Mouse (Mus musculus) limb, embryonic 14.5 days (tissue): ENCODE measurements around the gene Rhcg. TPM values are rescaled to one million over a fixed set of nuclear protein-coding genes. Genes with fewer than 3 reads are reported as not detected.

Experiments used
- ATAC-seq: fragments of 200-750 bp; cut with Nextera tagmentation; 2 replicates; pipeline ENCODE4 v1.8.0; 2017; ENCODE audit warnings: low read depth, moderate number of reproducible peaks, moderate TSS enrichment; ENCODE audit not compliant: low FRiP score
- DNase-seq: peaks from one replicate; pipeline ENCODE4 v3.0.0-alpha.2; 2015; ENCODE audit warnings: low spot score
- H3K27ac ChIP-seq: fragments of 300-500 bp; sonication (generic); replicated peaks from 2 replicates; pipeline ENCODE4 v1.5.1; 2014; ENCODE audit warnings: low read depth, mild to moderate bottlenecking, low read length, moderate library complexity, mixed read lengths
- H3K27me3 ChIP-seq: fragments of 300-500 bp; sonication (generic); 2 replicates; pipeline ENCODE4 v1.6.1; 2014; ENCODE audit warnings: low read length, mixed read lengths; ENCODE audit not compliant: control insufficient read depth, insufficient read depth
- H3K36me3 ChIP-seq: fragments of 300-500 bp; sonication (generic); 2 replicates; pipeline ENCODE4 v1.6.1; 2014; ENCODE audit warnings: mild to moderate bottlenecking, low read length, moderate library complexity, mixed read lengths; ENCODE audit not compliant: control insufficient read depth, insufficient read depth
- H3K4me1 ChIP-seq: fragments of 300-500 bp; sonication (generic); 2 replicates; pipeline ENCODE4 v1.6.1; 2014; ENCODE audit warnings: antibody characterized with exemption, low read length, mixed read lengths; ENCODE audit not compliant: control insufficient read depth, insufficient read depth
- H3K4me2 ChIP-seq: fragments of 300-500 bp; sonication (generic); replicated peaks from 2 replicates; pipeline ENCODE4 v1.6.1; 2014; ENCODE audit warnings: low read depth, mild to moderate bottlenecking, low read length, moderate library complexity; ENCODE audit not compliant: severe bottlenecking
- H3K4me3 ChIP-seq: fragments of 300-500 bp; sonication (generic); replicated peaks from 2 replicates; pipeline ENCODE4 v1.5.1; 2014; ENCODE audit warnings: low read length
- H3K9ac ChIP-seq: fragments of 300-500 bp; sonication (generic); 2 replicates; pipeline ENCODE4 v1.6.1; 2014; ENCODE audit warnings: mild to moderate bottlenecking, low read depth, low read length, moderate library complexity; ENCODE audit not compliant: severe bottlenecking
- H3K9me3 ChIP-seq: fragments of 300-500 bp; sonication (generic); 2 replicates; pipeline ENCODE4 v1.6.1; 2016; ENCODE audit warnings: low read length; ENCODE audit not compliant: control insufficient read depth
- POLR2A ChIP-seq: fragments of 200-500 bp; IDR thresholded peaks from 2 replicates; pipeline ENCODE4 v1.8.0; 2012; ENCODE audit warnings: inconsistent platforms, mild to moderate bottlenecking, moderate library complexity, borderline replicate concordance; ENCODE audit not compliant: insufficient read depth, insufficient read length; ENCODE audit errors: extremely low read depth
- WGBS: fragments of 180-500 bp; shearing (Covaris S2); extraction: QIAGEN DNeasy Blood & Tissue Kit; methylation state at CpG from one replicate; pipeline ENCODE4 v1.1.7; 2014; 5-methylcytosine and 5-hydroxymethylcytosine counted together
- polyA plus RNA-seq, 2 experiments: library from polyadenylated mRNA; depleted of rRNA in 1 of 2; stranded (reverse) in 1 of 2; unstranded in 1 of 2; fragments of >200 nt; fragmentation: Nextera tagmentation in 1 of 2; extraction: Ambion mirVana in 1 of 2; gene quantifications; 2 replicates each; pipeline versions ENCODE4 v1.2.1 to v1.2.3; 2012 to 2014

Gene Rhcg
- polyA plus RNA-seq, 2 experiments: 0.11 to 0.14 TPM

DNA sequence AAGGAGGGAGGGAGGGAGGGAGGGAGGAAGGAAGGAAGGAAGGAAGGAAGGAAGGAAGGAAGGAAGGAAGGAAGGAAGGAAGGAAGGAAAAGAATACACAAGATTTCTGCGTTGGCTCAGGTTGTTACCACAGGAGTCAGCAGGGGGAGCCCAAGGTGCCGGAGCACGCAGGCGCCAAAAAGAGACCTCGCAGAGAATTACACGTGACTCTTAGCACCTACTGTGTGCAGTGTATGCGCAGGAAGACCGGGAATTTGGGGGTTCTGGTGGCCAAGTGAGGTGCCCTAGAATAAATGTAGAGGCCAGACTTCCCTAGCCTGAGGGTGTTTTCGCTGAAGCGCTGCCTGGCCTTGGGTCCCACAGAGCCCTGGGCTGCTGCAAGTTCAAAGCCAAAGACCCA is 64.8 kb downstream of the Rhcg start:
- Histone ChIP-seq H3K9ac (no peak overlapping the region), H3K27ac (no peak overlapping the region), H3K9me3 (no peaks in the 10 kb centered on the region), H3K4me2 (no peak overlapping the region), H3K4me1 (no peaks in the 10 kb centered on the region), H3K36me3 (no peaks in the 10 kb centered on the region), H3K4me3 (no peak overlapping the region), H3K27me3 (peaks cover 93% of the 10 kb centered on the region)
- WGBS: 7% methylated on average over 10 of the region's 10 CpGs
- no peak for DNase-seq
- no peak for TF ChIP-seq POLR2A
- ATAC-seq: no peak

DNA sequence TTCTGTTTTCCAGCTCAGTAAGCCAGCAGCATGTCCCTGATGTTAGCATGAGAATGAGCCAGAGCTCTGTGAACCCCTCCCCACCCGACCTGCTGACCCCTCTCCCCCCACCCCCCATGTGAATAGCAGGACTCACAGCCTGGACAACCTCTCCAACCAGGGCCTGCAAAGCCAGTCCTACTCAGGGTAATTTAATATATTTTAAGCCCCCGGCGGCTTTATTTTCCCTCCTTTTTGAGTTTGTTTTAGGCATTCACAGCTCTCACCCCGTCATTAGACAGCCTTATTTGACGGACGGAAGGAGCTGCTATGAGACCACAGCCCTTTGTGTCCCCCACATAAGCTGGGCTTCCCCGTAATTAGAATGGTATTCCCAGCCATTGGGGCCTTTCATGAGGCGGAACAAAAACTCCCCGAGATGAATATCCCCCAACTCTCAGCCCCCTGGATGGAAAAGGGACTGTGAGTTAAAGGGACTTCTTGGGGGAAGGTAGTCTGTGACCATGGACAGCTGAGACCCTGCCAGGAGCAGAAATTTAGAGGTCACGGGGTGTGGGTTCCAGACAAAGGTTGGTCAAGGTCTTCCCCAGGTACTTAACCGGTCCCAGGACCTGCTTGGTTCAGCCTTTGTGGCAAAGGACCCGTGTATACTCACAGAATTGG is 68.4 kb downstream of the Rhcg start:
- Histone ChIP-seq H3K4me3 (no peak overlapping the region), H3K9me3 (no peaks in the 10 kb centered on the region), H3K9ac (no peak overlapping the region), H3K27me3 (peaks cover 93% of the 10 kb centered on the region), H3K36me3 (no peaks in the 10 kb centered on the region), H3K4me1 (no peaks in the 10 kb centered on the region), H3K27ac (no peak overlapping the region), H3K4me2 (no peak overlapping the region)
- 26% methylated on average over 12 of the region's 12 CpGs for WGBS
- no peak for TF ChIP-seq POLR2A
- DNase-seq: no peak
- no peak for ATAC-seq

DNA sequence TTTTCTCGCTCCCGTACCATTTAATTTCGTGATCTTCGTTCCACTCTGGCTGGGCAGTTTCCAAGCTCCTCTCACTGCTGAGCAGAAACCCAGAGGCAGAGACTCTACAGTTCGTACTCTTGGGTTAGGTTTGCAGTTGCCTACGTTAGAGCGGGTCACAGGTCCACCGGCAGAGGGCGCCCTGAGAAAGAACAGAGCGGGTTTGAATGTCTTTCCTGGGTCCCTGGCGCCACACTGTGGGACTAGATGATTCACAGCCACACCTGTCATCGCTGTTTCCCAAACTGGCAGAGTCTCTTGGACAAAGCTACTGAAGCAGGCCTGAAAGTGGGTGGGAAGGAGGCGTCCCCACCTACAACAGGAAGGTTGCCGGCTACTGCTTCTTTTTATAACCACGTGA is 70.4 kb downstream of the Rhcg start:
- Histone ChIP-seq H3K9ac (no peak overlapping the region), H3K4me2 (no peak overlapping the region), H3K27ac (no peak overlapping the region), H3K27me3 (peaks cover 96% of the 10 kb centered on the region), H3K4me3 (no peak overlapping the region), H3K4me1 (no peaks in the 10 kb centered on the region), H3K9me3 (no peaks in the 10 kb centered on the region), H3K36me3 (no peaks in the 10 kb centered on the region)
- DNase-seq: peak; percentile 58
- TF ChIP-seq POLR2A: no peak
- 0 out of 2 replicates have a peak, but pooled peaks have one; percentile 15 for ATAC-seq
- 3% methylated on average over 15 of the region's 15 CpGs for WGBS

DNA sequence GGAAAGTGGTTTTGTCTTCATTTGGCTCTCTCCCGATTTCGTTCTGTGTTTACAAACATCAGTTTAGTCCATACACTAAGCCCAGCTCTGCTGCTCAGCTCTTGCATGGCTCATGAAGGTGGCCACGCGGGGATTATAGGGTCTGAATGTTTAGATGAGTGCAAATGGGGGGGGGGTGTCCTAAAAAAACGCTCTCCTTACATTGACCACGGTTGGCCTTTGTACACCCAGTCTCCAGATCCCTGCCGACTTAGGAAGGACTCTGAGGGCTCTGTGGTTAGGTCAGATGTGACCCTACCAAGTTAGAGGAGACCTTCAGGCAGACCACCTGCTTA is 72.4 kb downstream of the Rhcg start:
- no peaks in the 10 kb centered on the region for H3K4me1 ChIP-seq
- H3K36me3 ChIP-seq: no peaks in the 10 kb centered on the region
- H3K4me3 ChIP-seq: no peak overlapping the region
- H3K27ac ChIP-seq: no peak overlapping the region
- TF ChIP-seq POLR2A: no peak
- DNase-seq: no peak
- no peaks in the 10 kb centered on the region for H3K9me3 ChIP-seq
- H3K9ac ChIP-seq: no peak overlapping the region
- no peak overlapping the region for H3K4me2 ChIP-seq
- 8% methylated on average over 7 of the region's 7 CpGs for WGBS
- peaks cover 95% of the 10 kb centered on the region for H3K27me3 ChIP-seq
- ATAC-seq: no peak

DNA sequence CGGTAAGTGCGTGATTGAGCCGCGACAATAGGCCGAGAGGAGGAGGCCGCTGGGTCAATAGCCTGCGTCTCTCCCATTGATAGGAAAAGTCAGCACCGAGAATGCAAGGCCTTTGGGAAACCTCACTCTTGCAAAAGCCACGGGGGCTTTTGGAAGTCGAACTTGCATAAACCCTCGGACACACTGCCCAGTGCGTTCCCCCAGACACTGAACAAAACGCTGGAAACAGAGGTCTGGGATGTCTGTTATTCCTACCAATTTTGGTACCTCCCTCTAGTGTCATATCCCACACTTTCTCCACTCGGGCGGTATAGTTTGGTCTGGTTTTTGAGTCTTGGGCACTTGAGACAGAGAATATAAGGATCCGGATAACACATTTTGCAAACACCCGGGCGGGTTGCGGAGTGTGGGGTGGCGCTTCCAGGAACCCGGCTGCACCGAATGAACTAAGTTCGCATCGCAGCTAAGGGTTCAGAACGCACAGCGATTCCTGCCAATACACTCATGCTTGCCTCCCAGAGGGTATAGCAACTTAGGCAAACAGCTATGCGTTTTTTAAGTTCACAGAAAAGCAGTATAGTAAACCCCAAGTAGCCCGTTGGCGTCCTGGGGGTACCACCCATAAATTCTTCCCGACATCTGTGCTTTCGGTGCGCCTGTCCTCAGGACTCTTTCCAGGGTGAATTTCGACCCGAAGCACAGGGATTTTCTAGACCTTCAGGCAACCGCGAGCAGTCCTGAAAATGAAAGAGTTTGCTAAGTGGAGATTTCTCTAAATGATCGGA is 73.0 kb downstream of the Rhcg start:
- TF ChIP-seq POLR2A: no peak
- DNase-seq (no peak), ATAC-seq (no peak)
- peaks cover 95% of the 10 kb centered on the region for H3K27me3 ChIP-seq
- H3K4me3 ChIP-seq: no peak overlapping the region
- no peaks in the 10 kb centered on the region for H3K36me3 ChIP-seq
- H3K27ac ChIP-seq: no peak overlapping the region
- WGBS: 3% methylated on average over 37 of the region's 37 CpGs
- H3K9ac ChIP-seq: no peak overlapping the region
- H3K4me1 ChIP-seq: no peaks in the 10 kb centered on the region
- no peak overlapping the region for H3K4me2 ChIP-seq
- no peaks in the 10 kb centered on the region for H3K9me3 ChIP-seq

Other genes starting within 250 kb of the Rhcg start
- 4.7 and 6.2 TPM in 2 replicates for gene Rlbp1, start 230.6 kb downstream of the Rhcg start, polyA plus RNA-seq (2012; rRNA removed)
- 1.7 and 2.0 TPM in 2 replicates for gene Rlbp1, start 230.6 kb downstream of the Rhcg start, polyA plus RNA-seq (2014; fragmentation: Nextera tagmentation; extraction: Ambion mirVana)
- 5.9 and 6.8 TPM in 2 replicates for gene Fanci, start 225.7 kb downstream of the Rhcg start, polyA plus RNA-seq (2012; rRNA removed)
- 6.8 and 8.4 TPM in 2 replicates for gene Fanci, start 225.7 kb downstream of the Rhcg start, polyA plus RNA-seq (2014; fragmentation: Nextera tagmentation; extraction: Ambion mirVana)
- 59.8 and 71.9 TPM in 2 replicates for gene Polg, start 151.3 kb downstream of the Rhcg start, polyA plus RNA-seq (2012; rRNA removed)
- 37.6 and 42.8 TPM in 2 replicates for gene Polg, start 151.3 kb downstream of the Rhcg start, polyA plus RNA-seq (2014; fragmentation: Nextera tagmentation; extraction: Ambion mirVana)
- 6.8 and 7.4 TPM in 2 replicates for gene Ticrr, start 42.5 kb upstream of the Rhcg start, polyA plus RNA-seq (2012; rRNA removed)
- gene Ticrr, start 42.5 kb upstream of the Rhcg start, polyA plus RNA-seq (2014; fragmentation: Nextera tagmentation; extraction: Ambion mirVana): 7.9 and 9.5 TPM in 2 replicates
- gene Kif7, start 98.1 kb upstream of the Rhcg start, polyA plus RNA-seq (2012; rRNA removed): 14.6 and 14.9 TPM in 2 replicates
- 7.2 and 8.2 TPM in 2 replicates for gene Kif7, start 98.1 kb upstream of the Rhcg start, polyA plus RNA-seq (2014; fragmentation: Nextera tagmentation; extraction: Ambion mirVana)
- 0.21 and 0.23 TPM in 2 replicates for gene Plin1, start 115.2 kb upstream of the Rhcg start, polyA plus RNA-seq (2012; rRNA removed)
- not detected in 2 replicates for gene Plin1, start 115.2 kb upstream of the Rhcg start, polyA plus RNA-seq (2014; fragmentation: Nextera tagmentation; extraction: Ambion mirVana)
- 9.0 TPM in 2 replicates for gene Pex11a, start 125.5 kb upstream of the Rhcg start, polyA plus RNA-seq (2012; rRNA removed)
- 10.1 and 10.3 TPM in 2 replicates for gene Pex11a, start 125.5 kb upstream of the Rhcg start, polyA plus RNA-seq (2014; fragmentation: Nextera tagmentation; extraction: Ambion mirVana)
- 0.20 and 0.21 TPM in 2 replicates for gene Wdr93, start 125.5 kb upstream of the Rhcg start, polyA plus RNA-seq (2012; rRNA removed)
- 0.12 TPM in 1 of 2 replicates, not detected in the other for gene Wdr93, start 125.5 kb upstream of the Rhcg start, polyA plus RNA-seq (2014; fragmentation: Nextera tagmentation; extraction: Ambion mirVana)
- gene Mesp1, start 176.1 kb upstream of the Rhcg start, polyA plus RNA-seq (2012; rRNA removed): 0.06 and 0.20 TPM in 2 replicates
- 0.23 TPM in 1 of 2 replicates, not detected in the other for gene Mesp1, start 176.1 kb upstream of the Rhcg start, polyA plus RNA-seq (2014; fragmentation: Nextera tagmentation; extraction: Ambion mirVana)
- 0.67 and 1.00 TPM in 2 replicates for gene Mesp2, start 193.1 kb upstream of the Rhcg start, polyA plus RNA-seq (2012; rRNA removed)
- gene Mesp2, start 193.1 kb upstream of the Rhcg start, polyA plus RNA-seq (2014; fragmentation: Nextera tagmentation; extraction: Ambion mirVana): 0.50 and 0.65 TPM in 2 replicates
- 39.5 and 39.8 TPM in 2 replicates for gene Anpep, start 243.4 kb upstream of the Rhcg start, polyA plus RNA-seq (2012; rRNA removed)
- 26.6 and 31.3 TPM in 2 replicates for gene Anpep, start 243.4 kb upstream of the Rhcg start, polyA plus RNA-seq (2014; fragmentation: Nextera tagmentation; extraction: Ambion mirVana)